Mouse (Mus musculus) layer of hippocampus, postnatal 10 days (tissue): Measurements from ENCODE around the gene Srebf2. TPM values are rescaled to one million over a fixed set of nuclear protein-coding genes. Genes with fewer than 3 reads are reported as not detected.

Experiments
- DNase-seq, 2 experiments: peaks; one replicate each; pipeline ENCODE4 v3.0.0; 2021; ENCODE audit warnings: low spot score in 2 of 2
- total RNA-seq, 2 experiments: library from RNA; stranded (reverse); gene quantifications; 2 replicates each; pipeline ENCODE4 v1.2.3; 2021

Srebf2 gene
- total RNA-seq, 2 experiments from 2014 or later, result 191 to 198 TPM

DNA sequence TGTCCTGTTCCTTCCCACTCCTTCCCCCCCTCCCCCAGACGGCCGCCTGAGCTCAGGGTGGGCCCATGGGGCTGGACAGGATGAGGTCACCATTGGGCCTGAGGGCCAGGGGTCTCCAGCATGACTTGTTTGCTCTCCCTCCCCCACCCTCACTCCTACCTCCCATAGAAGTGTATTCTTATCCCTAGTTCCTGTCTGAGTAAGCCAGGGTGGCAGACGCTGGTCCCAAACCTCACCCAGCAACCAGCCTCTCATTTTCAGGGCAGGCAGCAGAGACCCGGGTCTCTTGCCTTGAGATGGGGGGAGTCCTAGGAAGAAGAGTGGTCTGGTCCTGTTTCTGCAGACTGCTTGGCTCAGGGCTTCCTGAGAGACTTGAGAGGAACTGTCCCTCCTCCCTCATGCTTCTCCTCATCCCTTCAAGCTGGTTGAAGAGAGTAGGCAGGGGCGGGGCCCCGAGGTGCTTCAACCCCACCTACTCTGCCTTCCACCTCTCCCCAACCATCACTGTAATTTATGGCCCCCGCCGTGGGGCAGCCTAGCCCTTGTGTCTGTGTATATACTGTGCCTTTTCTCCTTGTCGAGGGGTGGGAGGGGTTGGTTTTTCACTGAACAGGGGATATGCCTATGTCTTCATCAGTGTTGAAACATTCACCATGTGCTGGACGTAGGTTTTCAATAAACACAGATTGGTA lies 57.8 kb downstream of the Srebf2 start:
- no peak for DNase-seq

DNA sequence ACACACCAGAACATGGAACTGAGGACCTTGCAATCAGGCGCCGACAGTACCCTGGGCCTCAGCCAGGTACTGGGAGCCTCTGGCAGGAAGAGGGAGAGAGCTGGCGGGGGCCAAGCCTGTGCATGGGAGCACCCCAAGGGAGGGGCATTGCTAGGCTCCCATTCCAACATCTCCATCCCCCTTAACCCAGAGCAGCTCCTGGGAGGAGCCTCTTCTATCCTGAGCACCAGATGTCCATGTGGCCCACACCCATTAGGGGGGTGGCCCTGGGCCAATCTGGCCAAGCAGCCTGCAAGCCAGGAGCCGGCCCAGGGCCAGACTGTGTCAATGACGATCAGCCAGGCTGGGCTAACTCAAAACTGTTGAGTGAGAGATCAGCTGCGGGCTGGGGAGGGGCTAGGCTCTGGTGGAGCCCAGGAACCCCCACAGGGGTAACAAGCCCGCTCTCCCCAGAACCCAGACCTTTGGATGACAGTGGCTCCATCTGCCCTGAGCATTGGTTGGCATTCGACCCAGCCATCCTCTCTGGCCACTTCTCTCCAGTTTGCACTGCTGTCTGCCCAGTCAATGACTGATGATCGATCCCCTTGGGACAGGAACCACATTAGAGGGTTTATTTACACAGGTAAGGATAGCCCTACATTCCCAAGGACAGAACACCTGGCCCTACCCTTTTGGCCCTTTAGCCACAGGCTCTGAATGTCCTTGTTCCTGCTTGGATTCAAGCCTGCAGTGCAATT lies 59.6 kb downstream of the Srebf2 start:
- DNase-seq, result peak; percentile 65 to 79

DNA sequence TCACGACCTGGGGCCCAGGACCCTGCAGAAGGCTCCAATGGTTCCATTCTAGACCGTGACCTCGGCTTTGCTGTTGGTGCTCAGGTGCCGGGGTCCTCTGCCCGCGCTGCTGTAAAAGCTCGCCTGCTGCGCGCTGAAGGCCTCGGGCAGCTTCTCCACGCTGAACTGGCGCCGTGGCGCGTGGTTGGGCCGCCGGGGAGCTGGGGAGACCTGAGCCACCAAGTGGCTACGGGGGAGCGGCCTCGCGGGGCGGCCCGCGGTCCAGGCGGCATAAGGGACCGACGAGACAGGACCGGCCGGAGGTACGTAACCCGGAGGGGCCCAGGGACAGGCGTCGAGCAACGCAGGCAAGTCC lies 60.1 kb downstream of the Srebf2 start:
- DNase-seq, result no peak

DNA sequence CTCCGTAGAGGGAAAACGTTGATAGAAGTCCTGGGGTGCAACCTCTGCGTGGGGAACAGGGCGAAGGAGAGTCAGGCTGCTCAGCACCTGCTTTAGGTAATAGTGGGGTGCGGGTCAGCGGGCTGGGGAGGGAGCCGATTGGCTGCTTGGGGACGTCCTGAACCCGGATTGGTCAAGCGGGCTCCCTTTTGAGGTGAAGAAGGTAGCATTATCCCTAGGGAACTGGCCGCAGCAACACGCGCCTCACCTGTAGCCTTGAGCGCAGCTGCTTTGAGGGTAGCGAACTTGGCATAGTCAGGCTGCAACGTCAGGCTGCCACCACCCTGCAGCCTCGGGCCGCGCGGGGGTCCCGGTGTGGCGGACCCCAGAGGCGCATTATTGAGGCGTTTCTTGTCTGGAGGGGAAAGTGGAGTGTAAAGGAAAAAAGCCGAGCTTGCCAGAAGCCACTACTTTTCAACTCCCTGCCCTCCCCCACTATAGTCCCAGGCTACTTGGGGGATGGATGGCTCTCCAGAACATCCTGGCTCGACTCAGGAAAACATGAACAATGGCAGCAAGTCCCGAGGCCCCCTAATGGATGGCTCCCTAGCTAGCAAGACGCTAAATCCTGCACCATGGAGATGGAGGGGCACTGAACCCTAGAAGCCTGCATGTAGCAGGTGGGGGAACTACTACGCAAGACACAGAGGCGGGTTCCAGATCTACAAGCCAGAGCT lies 60.7 kb downstream of the Srebf2 start:
- no peak for DNase-seq

DNA sequence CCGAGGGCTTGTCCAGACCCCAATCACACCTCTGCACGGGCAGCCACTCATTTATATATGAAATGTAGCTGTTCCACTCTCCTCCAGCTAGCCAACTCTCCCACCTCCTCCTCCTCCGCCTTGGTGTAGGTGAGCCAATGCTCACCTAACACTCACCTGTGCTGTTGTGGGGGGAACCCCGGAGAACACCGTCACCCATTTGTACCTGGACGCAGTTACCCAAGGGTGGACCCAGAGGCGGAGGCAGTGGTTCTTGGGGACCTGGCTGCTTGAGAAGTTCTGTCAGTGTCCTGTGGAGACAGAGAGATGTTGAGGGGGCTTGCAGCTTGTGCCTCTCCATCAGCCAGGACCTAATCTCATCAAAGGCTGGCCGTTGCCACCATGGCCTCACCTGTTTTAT lies 61.3 kb downstream of the Srebf2 start:
- DNase-seq, result no peak

DNA sequence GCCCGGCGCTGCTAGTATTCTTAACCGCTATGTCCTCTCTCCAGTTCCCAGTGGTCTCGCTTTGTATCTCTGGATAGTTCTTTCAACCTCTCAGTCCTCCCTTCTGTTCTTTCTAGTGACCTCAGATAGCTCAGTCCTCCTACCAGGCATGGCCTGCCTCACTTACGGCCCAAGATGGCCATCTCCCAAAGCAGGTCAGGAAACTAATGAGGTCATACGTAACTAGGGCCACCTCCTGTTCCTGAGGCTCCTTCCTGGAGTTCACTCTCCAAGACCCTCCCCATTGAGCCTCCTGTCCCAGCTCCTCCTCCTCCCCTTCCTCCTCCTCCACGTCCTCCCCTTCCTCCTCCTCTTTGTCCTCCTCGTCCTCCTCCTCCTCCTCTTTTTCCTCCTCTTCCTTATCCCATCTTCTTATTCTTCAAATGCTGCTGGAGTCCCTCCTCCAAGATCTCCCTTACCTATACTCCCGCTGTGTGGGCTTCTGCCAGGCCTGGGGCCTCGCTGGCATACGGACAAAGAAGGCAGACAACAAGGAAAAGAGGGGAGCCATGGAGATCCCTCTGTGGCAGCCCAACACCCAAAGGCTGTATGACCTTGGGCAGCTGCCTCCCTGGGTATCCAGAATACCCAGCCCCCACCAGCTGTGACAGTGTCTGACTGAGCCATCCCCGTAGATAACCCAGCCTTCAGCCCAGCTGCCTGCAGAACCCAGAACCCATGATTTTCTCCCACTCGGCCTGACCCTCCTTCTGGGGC lies 62.5 kb downstream of the Srebf2 start:
- no peak for DNase-seq

DNA sequence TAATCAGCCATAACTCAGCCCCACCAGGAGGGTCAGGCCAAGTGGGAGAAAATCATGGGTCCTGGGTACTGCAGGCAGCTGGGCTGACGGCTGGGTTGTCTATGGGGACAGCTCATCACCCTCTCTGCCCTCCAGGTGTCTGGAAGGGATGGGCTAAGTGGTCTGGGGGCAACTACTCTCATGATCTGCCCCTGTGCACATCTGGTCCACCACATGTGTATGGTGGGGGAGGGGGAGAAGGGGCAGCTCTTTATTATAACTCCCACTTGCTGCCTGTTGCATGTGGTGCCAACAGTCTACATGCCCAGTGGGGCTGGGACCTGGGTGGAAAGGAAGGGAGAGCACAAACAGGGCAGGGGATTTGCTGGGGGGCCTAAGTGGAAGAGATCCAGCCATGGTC lies 63.8 kb downstream of the Srebf2 start:
- DNase-seq, result no peak

DNA sequence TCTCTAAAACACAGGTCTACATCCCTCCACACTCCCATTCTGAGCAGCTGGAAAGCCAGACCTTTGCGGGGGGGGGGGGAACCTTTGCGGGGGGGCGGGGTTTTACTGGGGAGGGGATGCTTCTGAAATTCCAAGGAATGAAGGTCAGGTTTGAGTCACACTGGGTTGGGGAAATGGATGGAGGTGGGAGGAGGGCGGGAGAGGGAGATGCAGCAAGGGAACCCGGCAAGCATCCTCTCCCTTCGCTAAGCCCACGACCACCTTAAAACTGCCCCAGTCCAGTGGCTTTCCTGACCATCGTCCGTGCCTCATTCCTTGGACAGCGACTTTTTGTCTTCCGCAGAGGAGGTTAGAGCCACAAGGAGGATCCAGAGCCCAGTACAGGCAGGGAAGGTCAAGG lies 64.3 kb downstream of the Srebf2 start:
- no peak for DNase-seq

DNA sequence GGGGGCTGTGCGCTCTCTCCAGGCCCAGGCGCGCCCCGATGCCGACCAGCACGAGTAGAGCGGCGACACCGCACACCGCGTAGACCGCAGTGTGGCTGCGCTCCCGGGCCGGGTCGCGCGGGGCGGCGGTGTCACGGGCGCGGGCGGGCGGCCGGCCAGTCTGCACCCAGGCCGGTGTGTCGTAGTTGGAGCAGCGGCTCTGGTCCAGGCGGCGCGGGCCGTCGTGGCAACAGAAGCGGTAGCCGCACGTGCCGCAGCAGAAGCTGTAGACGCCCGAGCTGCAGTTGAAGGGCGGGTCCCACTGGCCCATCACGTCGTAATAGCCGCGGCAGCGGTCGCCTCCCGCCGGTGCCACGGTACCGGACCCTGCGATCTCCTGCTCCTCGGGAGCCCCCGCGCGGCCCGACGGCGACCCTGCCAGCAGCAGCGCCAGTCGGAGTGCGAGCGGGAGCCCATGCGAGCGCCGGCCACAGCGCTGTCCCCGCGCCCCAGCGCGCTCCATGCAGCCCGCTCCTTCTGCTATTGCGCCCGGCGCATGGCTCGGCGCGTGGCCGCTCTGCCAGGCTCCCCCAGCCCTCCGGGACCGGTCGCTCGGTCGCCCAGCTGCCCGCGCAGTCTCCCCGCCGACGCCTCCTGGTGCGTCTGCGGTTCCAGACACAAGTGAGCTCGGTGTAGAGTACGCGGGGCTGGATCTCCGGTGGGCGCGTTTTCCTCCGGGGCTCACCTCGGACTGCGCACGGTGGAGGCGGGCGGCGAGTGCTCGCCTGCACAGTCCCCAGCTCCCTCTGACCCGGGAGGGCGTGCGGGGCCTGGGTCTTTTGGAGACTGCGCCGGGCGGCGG lies 65.2 kb downstream of the Srebf2 start:
- peak in 1 of 2 experiments; percentile 62 for DNase-seq

DNA sequence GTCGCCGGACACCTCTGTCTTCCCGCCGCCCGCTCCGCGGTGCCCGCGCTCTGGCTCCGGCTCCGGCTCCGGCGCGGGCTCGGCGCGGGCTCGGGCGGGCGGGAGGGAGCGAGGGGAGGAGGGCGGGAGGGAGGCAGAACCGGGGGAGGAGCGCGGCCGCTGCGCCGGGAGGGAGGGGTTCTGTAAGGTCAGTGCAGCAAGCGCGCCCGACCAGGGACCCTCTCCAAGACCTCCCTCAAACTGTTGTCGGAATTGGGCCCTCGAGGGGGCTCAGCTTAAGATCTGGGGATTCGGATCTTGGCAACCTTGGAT lies 65.7 kb downstream of the Srebf2 start, which contains the start of gene Shisa8:
Shisa8 (minus strand) TSS at position 64 of the 312 bp plus-strand sequence.
- DNase-seq, result no peak

DNA sequence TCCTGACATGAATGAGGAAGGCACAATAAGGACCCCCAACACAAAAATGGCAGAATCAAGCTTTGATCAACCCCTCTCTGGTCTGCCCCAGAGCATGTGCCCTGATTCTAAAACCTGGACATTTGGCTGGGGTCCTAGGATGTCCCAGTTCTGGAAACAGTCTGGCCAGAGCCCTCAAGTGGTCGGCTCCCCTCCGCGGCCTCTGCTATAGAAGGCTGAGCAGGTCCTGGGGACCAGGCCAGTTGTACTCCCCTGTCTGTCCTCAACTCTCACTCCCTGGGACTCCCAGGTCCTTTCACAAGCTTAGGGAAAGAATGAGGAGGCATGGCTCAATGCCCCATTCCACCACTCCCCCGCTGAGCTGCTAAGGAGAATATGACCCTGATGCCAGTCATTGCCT lies 66.2 kb downstream of the Srebf2 start:
- no peak for DNase-seq

DNA sequence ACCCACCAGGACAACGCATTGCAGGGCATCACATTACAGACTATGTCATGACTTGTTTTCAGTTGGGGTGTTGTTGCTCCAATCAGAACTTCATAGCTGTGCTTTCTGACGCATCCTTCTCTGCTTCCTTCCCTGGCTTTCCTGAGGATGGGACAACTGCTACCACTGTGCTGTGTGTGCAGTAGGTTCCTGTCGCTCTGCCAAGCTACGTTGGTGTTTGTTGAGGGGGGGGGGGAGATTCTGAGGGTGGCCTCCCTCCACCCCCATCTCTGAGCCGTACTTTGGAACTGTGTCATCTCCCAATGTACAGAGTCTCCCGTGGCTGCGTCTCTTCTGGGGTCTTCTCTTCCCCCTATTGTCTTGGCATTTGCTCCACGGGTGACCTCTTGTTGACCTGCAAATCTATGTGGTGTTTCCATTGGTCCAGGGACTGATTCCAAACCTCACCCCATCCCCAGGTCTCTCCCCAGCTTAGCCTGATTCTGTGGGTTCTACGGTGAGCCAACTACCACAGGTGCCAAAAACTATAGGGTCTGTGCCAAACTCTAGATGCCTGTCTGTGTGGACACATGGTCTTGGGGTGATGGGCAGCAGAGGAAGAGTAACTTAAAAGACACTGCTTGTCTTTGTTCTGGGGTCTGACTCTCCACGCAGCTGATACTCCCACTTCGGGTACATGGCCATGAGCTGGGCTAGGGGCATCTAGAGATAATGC lies 68.5 kb downstream of the Srebf2 start:
- no peak for DNase-seq

DNA sequence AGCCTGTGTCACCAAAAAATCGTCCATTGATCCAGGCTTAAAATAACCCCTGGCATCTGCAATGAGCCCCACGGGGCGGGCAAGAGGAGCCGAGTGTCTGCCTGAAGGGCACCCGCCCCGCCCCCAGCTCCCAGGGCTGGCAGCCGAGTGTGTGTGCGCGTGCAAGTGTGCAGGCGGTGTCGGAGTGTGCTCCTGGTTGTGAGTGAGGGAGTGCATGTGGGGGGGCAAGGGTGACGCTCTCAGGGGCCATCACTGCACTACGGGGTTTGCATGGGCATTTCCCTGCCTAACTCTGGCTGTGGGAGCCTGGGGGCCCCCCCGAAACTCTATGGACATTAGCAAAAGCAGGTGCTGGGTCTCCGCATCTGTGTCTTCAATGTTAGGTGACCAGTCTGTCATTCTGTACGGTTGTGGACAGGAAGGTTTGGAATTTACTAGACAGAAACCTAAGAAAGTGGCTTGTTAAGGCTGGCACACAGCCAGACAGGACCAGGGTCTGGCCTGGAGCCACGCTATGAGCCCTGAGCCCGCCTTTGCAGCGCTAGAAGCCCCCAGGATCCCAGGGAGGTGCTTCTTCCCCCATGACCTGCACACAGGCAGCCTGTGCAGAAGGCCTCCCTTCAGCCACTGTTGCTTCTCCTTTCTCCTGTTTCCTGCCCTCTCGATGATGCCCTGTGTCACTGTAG lies 69.3 kb downstream of the Srebf2 start:
- no peak for DNase-seq

DNA sequence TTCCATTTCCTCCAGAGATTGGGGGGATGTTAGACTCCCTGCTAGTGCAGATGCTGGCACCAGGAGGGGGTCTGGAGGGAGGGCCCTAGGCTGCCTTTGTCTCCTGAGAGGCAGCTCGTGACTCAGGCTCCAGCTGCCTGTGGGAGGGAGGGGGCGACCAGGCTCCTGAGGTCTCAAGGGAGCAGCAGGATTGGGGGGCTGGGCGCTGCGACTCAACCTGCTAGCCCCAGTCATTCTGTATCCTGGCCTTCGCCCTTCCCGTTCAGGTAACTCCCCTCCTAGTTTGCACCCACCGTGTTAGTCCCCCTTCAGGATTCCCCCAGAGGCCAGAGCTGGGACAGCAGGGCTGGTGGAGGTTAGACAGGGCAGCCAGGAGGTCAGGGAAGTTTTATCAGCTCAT lies 70.1 kb downstream of the Srebf2 start:
- no peak for DNase-seq

DNA sequence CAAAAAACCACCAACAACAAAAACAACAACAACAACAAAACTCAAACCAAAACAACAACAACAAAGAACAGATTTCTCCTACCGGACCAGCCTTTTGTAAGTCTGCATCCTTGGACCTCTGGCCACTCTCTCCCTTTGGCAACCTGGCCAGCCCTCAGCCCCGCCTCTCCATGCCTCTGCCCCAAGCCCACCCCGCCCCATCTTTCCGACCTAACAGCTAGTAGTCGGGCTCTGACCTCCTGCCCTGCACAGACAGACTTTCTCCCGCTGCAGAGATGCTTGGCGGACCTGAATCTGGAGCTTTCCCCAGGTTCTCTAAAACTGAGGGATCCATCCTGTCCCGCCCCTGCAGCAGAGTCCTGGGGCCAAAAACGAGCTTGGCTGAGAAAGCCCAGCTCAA lies 71.0 kb downstream of the Srebf2 start:
- no peak for DNase-seq

DNA sequence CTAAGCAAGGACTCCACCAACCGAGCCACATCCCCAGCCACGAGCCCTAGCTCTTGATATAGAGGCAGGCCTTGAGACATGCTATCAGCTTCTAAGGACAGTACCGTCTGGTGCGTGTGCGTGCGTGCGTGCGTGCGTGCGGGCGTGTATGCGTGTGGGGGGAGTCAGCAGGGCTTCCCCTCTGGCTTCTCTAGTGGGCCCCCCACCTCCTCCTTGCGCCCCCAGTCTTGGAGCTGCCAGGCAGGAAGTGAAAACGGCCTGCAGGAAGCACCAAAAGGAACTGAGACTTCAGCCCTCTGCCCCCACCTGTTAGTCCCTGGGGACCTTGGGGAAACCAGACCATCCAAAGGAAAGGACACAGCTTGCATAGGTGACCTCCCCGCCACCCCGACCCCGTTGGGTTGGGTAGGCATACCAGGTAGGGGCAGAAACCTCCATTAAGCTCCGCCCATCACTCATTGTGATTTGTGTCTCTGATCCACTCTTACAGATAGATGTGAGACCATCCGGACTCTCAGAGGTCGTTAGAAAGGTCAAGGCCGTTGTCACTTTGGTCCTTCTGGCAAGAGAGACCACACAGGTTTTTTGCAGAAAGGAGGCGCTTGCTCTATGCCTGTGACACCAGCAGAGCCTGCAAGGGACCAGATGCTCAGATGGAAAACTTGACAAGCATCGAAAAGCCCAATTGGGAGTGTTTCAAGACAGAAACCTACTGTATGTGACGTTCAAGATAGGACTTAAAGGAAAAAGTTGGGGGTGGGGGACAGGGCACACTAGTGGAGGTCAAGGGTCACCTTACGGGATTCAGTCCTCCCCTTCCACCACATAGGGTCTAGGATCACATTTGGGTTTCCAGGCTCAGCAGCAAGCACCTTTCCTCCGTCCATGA lies 72.0 kb downstream of the Srebf2 start:
- DNase-seq, result no peak

DNA sequence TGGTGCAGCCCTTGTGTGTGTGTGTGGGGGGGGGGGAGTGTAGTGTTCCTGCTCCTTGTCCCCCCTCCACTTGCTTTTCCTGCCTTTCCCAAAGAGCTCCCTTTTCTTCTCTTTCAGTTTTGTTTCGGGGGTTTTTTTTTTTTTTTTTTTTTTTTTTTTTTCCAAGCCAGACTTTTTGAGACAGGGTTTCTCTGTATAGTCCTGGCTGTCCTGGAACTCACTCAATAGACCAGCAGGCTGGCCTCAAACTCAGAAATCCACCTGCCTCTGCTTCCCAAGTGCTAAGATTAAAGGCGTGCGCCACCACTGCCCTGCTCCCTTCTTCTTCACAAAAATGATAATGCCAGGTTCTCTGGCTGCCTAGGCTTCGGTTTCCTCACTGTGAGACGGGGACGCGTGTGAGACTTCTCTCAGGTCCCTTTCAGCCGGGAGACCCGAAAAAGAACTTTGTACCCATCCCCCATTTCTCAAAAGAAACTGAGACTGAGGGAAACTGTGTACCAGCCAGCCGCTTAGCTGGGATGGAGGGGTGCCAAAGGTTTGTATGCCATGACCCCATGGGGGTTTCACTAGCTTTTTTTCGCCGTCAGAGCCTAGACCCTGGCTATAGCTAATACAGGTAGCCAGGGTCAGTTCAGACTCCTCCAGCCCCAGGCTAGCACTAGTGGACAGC lies 73.2 kb downstream of the Srebf2 start:
- DNase-seq, result no peak
